Mouse (Mus musculus): ENCODE data around the gene Enpp4.
A peak's percentile ranks its signal among the peaks of the same experiment; 100 is the strongest.

The Enpp4 gene

GRCm38 (mm10) chr17:44091512-44091911, 14.1 kb downstream of the Enpp4 start:
- DNase-seq (ENCODE audit: low spot score), result no peak

GRCm38 (mm10) chr17:44090916-44091315, 14.7 kb downstream of the Enpp4 start:
- no peak for DNase-seq (ENCODE audit: low spot score)

GRCm38 (mm10) chr17:44088226-44088625, 17.4 kb downstream of the Enpp4 start:
- no peak for DNase-seq (ENCODE audit: low spot score)

- no peak for DNase-seq (ENCODE audit: low spot score)
Measured at GRCm38 (mm10) chr17:44083156-44083555, 22.5 kb downstream of the Enpp4 start.

GRCm38 (mm10) chr17:44078631-44079350, 26.8 kb downstream of the Enpp4 start, which contains the start of gene Enpp5:
Gene Enpp5 (plus strand): TSS chr17:44078813.
- DNase-seq (ENCODE audit: low spot score), result peak; percentile 60

GRCm38 (mm10) chr17:44077843-44078160, 27.8 kb downstream of the Enpp4 start:
- no peak for DNase-seq (ENCODE audit: low spot score)

DNA sequence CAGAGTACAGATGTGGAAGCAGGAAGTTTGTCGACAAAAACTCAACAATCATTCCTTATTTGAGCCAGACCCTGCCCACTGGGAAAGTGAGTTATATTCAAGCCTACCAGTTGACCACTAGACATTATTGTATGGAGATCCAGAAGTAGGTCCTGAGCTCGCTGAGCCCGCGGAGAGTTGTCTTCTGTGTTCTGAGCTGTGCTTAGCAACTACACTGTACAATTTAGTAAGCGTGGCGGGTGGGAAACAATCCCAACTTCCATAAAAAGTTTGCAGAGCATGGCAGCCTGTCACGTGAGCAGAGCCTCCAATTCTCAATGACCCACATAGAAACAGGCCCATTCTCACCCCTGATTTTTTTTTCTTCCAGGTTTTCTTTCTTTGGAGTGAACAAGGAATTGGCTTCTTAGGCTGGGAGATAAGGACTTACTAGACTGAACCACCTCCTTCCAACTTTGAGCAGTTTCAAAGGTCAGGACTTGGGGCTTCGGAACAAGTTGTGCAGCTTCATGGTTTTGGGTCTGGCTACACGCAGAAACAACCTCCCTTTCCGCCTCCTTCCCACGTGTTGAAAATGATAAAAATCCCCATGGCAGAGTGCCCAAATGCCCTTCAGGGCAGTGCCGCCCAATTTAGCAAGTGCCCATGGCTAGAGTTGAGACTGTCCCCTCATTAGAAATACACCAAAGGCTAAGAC, 28.3 kb downstream of the Enpp4 start:
- DNase-seq (ENCODE audit: low spot score), result no peak

DNA sequence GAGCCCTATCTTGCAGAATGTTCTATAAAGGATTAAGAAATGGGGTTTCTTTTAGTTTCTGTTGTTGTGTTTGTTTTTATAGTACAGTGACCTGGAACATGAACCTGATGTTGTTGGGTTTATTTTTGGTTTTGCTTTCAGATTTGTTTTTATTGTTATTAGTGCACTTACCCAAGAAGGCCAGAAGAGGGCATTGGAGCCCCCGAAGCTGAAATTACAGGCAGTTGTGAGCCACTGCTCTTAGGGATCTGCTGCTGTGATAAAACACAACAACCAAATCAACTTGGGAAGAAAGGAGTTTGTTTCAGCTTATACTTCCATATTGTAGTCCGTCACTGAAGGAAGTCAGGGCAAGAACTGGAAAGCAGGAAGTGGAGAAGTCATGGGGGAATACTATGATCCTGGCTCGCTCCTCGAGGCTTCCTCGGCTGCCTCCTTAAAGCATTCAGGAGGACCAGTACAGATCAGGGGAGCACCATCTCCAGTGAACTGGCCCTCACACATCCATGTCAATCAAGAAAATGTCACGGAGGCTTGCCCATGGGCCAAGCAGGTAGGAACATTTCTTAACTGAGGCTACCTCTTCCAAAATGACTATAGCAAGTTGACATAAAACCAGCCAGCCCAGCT, 29.4 kb downstream of the Enpp4 start:
- peak; percentile 35 for DNase-seq (ENCODE audit: low spot score)

DNA sequence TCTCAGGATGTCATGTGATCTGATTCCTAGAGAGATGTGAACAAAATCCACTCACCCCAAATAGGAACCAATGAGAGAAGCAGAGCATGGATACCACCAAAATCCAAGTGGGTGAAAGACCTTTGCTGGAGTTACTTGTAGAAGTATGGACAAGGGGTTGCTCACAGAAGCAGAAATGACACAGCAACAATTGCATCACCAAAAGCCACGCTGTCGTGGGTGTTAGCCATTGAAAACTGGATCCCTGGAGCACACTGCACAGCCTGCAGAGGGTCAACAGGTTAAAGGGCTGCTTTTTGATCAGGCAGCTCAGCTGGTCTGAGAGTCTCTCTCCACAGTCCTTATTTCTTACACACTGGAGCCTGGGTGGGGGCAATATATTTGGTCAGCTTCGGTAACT, 30.0 kb downstream of the Enpp4 start:
- no peak for DNase-seq (ENCODE audit: low spot score)

DNA sequence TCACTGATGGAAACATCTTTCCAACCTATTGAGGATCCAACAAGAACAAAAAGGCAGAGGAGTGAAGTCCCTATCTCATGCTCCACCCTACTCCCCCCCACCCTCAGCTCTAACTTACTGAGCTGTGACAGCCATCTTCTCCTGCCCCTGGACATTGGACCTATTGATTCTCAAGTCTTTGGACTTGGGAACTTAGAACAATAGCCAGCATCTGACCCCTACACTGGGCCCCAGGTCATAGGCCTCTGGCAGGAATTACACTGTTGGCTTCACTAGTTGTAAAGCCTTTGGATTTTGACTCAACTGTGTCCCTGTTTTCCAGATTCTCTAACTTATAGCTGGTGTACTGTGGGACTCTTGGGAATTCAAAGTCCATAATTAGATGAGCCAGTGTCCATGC, 33.9 kb downstream of the Enpp4 start:
- DNase-seq (ENCODE audit: low spot score), result no peak

DNA sequence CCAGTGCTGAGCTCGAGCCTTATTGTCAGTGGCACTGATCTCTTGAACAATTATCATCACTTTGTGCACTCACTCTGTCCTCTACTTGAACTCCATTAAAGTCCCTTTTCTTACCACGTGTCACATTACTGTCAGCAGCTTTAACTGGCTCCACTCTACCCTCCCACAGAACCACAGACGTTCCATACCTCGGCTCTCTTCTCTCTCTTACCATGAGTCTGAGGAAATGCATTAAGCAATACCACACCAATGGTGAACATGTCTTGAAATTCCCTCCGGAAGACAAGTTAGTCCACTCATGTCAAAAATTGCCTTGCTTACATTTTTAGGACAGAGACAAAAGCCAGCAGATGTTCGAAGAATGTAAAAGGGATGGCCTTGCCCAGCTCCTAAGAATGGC, 36.7 kb downstream of the Enpp4 start:
- no peak for DNase-seq (ENCODE audit: low spot score)

- no peak for DNase-seq (ENCODE audit: low spot score)
Measured at GRCm38 (mm10) chr17:44061289-44061890, 44.2 kb downstream of the Enpp4 start.

GRCm38 (mm10) chr17:44060781-44061180, 44.8 kb downstream of the Enpp4 start:
- no peak for DNase-seq (ENCODE audit: low spot score)

GRCm38 (mm10) chr17:44058145-44058544, 47.5 kb downstream of the Enpp4 start:
- peak; percentile 31 for DNase-seq (ENCODE audit: low spot score)

DNA sequence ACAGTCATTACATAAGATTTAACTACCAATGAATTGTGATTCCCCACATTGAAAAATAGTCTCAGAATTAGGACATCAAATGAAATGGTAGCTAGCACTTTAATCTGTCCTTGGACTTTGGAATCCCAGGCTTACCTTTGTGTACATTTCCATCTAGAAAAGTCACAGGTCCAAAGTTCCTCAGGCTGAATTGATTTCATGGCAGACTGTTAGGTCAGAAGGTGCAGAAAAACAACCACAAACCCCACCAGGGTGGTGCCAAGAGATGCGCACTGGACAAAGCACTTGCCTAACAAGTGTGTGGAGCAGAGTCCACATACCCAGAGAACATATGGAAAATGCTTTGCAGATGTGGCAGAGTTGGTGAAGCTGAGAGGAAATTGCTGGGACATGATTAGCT, 48.5 kb downstream of the Enpp4 start:
- DNase-seq (ENCODE audit: low spot score), result no peak

DNA sequence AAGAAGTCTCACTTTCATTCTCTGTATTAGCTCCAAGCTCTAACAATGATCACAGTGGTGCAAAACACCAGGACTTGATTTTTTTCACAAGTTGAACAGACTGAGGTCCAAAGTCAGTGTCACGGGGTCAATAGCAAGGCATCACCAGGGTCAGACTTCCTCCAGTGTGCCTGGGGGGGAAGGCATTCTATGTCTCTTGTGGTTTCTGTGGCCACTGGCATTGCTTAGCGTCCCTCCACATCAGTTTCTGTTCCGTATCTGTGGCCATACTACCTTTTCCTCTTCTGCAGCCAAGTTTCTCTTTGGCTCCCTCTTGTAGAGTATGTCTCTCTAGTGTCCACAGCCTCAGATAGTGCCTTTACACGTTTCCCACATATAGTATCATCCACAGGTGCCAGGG, 52.2 kb downstream of the Enpp4 start:
- DNase-seq (ENCODE audit: low spot score), result no peak

All from c-Kit-positive CD71-positive TER-119-positive erythroid progenitor cells, embryonic 14.5 days (primary cell).